Mouse (Mus musculus) embryo, embryonic 9.5 days (tissue): ENCODE measurements around the gene Ndufs1.
"Not testable (repeated sequence)": the region's sequence is repeated elsewhere in the genome, so short reads cannot be mapped to it uniquely, and the experiment has no call there.

ENCODE experiments used
- DNase-seq: peaks from one replicate; pipeline ENCODE4 v3.0.0-alpha.2; 2017; ENCODE audit errors: extremely low spot score

Gene Ndufs1

DNA sequence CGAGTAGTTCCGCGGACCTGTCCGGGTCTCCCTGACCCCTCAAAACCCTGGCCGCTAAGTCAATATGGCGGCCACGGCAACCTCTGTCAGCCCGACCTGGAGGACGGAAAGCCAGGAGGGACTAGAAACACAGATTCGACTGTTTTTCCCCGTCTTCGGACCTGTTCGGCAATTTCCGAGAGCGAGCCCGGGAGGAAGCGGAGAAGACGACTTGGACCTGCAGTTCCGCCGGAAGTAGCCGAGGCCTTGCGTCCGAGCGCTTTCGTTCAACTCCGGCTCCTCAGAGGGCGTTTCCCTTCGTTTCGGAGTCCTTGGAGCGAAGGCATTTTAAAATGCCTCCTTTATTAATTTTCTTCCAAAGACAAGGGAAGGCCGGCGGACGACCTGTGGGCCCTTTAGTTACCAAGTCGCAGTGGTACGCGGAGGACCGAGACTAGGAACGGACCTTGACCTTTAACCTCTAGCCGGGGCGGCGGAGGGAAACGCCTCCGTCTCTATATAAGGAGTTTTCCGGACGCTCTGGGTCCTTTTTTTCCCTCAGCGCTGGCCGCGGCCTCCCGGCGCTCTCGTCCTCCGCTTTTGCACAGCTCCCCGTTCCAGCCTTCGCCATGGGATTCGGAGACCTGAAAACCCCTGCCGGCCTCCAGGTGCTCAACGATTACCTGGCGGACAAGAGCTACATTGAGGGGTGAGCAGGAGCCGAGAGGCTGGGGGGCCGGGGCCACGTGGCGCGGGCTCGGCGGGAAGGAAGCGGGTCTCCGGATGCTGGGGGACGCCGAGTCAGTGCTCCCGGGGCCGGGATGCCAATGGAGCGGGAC lies at the start of gene Ndufs1, which contains the start of gene Eef1b2:
Gene Ndufs1, minus strand, starts transcription at position 230 of the 818 bp plus-strand sequence.
Gene Eef1b2, plus strand, starts transcription at position 222 of the 818 bp plus-strand sequence.
- DNase-seq: peak; percentile 96

DNA sequence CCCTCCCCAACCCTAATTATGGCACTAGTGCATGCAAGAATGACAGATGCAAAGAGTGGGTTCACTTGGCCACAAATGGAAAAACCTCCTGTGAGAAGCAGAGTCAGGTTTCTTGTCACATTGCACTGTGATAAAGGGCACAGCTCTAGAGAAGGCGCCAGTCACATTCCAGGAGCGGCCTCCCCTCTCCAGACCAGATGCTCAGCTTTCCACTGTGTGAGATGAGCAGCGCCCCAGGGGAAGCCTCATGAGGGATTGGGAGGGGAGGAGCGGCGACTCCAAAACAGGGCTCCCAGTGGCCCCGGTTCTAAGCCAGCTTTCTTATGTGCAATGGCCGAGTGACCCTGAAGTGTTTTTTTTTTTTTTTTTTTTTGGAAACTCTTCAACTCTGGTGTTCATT lies 49.3 kb upstream of the Ndufs1 start:
- DNase-seq: peak; percentile 59

DNA sequence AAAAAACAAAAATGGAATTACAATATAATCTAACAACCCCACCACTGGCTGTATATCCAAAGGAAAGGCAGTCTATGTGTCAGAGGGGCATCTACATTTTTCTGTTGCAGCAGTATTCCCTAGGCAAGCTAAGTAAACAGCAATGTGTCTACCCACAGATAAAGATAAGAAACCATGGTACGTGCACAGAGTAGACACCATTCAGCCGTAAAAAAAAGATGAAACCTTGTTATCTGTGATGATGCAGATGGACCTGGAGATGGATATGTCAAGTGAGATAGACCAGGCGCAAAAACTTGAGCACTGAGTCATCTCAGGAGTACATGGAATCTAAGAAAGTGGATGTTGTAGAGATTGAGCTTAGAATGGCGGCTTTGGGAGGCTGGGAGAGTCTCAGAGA lies 48.4 kb upstream of the Ndufs1 start:
- no peak for DNase-seq

DNA sequence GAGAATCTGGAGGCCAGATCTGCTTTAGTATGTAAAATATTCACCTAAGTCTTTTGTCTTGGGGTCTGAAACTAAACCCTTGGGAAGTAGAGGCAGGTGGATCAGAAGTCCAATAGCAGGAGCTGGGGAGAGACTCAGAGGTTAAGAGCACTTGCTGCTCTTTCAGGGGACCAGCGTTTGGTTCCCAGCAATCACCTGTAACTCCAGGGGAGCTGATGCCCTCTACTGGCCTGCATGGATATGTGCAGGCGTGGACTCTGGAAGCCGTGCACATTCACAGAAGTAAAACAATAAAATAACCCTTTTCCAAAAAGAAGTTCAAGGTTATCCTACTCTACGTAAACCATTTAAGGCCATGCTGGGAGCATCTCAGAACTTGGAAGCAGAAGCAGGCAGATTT lies 42.6 kb upstream of the Ndufs1 start:
- DNase-seq: no peak

DNA sequence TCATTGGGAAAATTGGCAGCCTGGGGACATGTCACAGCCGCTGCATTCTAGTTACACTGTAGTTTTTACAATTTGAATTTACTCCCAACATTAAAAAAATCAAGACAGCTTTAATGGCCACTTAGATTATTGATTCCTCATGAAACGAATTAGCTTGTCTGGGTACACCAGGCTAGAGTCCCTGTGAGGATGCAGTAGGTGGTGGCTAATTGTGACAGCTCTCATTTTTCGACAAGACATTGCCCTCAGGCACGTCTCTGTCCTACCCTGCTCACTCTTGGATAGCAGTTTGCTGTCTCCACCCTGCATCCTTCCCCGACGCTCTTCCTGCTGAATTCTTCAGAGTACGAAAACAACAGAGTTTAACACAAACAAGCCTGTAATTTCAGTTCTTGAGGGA lies 38.0 kb upstream of the Ndufs1 start:
- DNase-seq: no peak

DNA sequence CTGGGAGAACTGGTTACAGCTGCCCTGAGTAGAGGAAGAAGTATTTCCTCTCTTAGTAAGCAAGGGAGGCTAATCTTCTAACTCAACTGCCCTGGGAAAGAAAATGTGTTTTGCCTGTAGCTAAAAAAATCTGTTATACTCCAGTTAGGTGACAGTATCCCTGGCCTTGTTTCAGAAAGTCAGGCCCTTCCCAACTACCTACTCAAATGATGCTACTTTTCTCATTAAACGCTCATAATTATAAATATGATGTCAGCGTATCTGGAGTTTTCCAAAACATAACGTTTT lies 37.6 kb upstream of the Ndufs1 start, which contains the start of gene Gpr1:
Gene Gpr1, minus strand, starts transcription at position 273 of the 288 bp plus-strand sequence.
- DNase-seq: no peak

DNA sequence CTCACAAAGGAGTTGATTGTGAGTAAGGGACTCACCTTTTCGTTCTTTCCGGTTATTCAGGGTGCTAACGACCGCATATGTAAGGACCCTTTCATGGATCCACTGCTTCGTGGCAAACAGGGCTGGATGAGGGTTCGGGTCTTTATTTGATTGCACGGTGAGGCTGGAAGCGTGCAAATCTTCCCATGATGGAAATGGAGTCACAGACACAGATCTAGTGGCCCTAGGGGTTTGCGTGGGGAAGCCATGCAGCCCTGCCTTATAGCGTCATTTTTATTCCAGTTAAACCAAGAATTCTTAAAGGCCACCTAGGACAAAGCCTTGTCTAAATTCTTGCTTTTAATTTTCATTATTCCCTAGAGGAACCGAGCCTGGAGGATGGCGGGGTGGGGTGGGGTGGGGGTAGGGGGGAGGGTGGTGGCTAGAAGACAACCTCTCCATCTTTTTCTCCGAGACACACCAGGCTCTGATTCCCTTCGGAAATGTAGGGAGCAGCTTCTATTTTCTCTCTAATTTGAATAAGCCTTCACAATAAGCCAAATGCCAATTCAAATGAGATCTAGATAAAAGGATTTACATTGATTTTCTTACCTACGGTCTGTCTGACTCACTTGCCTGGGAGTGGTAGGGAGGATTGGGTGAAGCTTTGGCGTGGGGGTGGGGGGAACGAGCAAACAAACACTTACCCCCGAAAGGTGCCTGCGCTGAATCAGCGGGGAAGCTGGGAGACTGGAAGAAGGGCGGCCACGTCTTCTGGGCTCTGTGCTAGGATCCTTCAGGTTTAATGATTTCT lies 37.0 kb upstream of the Ndufs1 start:
- no peak for DNase-seq

DNA sequence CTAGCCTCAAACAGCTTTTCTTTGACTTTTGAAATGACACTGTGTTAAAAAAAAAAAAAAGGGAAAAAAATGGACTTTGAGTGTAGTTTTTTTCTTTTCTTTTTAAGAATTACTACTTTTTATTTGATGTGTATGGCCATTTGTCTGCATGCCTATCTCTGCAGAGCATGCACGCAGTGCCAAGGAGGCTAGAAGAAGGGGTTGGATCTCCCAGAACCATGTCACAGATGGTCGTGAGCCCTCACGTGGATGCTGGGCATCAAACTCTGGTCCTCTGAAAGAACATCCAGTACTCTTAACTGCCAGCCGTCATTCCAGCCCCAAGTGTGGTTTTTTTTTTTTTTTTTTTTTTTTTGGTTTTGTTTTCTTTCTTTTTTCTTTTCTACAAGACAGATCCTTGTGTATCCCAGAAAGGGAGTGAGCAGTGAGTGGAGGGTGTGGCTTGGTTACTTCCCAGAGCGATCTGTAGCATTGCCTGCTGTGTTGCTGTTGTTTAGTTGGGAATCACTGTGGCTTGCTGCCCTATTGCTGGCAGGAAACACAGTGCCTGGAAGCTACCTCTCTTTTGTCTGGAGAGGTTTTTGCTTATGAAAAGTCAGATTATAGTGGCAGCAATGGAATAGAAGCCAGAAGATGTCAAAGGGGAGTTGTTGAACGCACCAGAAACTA lies 33.4 kb upstream of the Ndufs1 start:
- DNase-seq: no peak

DNA sequence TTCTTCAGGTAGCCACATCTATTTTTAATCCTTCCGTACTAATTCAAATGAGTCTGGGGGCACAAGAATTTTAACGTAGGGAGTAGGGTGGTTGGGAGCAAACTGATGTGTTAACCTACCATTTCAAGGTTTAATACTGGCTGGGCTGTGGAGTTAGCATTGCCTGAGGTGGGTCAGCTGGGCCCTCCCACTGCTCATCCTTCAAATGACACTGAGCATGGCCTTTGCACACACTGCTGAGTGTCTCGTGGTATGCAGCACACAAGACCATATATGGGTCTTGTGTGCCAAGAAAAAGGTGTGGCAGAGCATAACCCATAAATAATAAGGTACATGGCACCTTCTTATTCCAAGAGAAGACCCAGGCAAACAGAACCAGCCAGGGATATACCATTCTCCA lies 31.0 kb upstream of the Ndufs1 start:
- DNase-seq: no peak

DNA sequence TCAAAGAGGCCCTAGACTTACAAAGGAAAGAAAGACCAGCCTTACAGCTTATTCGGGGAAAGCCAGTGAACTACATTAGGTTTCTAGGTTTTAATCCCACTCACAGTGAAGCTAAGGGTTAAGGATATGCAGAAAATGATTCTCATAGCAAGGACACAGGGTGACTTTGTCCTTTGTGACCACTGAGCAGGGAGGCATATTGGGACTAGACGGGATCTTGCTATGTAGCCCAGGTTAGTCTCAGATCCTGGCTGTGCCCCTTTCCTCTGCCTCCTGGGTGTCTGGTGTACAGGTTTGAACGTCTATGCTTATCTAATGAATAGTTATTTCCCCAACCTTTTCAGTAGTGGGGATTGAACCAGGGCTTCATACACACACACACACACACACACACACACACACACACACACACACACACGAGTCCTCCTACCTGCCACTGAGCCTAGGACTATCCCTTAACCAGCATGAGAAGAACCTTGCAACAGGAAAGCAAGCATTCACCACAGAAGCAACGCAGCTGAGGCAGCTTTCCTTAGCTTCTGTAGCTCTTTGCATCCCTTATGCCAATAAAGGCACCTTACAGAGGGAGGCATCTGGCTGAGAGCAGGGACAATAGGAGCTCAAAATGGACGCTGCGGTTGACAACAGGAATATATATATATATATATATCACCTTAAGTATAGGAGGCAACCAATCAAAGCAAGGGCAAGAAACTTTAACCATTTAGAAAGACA lies 28.2 kb upstream of the Ndufs1 start:
- no peak for DNase-seq

DNA sequence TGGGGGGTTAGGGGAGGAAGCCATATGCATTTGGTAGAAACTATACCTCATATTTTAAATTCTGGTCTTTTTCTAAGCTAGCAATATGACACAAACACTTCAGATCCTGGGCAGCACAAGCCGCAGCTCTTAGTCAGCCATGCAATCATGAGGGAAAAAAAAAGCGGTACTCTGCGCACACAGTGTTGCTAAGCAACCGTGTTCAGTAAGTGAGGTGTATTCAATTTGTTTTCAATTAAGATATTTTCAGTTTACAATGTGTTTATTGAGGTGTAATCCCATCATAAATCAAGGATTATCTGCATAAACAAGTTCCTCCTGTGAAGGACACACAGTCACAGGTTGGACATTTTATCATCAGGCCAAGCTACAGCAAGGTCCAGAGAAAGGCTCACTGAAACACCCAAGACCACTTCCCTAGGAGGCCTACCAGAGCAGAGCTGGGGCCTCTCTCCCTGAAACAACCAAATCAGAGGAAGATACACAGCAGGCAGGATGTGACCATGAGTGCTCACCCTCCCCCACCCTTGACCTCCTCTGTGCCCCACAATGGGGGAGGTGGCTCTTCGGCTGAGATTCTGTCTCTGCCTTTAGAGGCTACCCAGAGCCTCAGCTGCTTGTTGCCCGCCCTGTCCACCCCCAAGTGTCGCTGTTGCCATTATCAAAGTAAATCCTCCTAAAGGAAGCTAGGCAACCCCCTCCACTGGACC lies 27.5 kb upstream of the Ndufs1 start:
- peak; percentile 88 for DNase-seq

DNA sequence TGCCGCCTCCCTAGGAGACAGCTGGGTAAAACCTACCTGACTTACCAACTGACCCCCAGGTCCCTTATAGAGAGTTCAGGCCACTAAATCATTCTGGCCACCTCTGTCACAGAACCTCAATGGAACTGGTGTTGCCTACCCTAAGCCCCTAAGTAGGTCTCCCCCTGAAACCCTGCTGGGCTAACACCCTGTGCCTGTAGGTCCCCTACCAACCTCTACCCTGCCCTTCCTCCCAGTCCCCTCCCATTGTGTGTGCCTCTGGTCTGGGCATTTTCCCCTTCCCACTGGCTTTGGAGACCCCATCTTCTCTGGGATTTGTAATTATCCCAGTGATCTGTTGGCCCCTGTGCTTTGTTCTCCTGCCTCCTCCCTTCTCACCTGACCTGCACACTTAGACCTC lies 26.8 kb upstream of the Ndufs1 start:
- DNase-seq: no peak

DNA sequence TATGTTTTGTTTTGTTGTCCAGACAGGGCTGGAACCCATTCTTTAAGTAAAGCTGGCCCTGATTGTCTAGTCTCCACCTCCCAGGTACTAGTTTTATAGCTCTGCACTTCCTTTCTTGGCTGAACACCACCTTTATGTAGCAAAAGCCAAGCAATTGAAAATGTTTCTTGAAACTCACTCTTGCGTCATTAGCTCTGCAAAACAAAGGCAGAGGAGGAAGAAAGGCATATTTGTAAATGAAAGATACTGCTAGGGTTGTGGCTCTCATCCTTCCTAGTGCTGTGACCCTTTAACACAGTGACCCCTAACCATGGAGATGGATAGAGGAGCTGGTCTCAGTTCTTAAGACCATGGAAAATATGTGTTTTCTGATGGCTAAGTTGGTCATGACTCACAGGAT lies 25.0 kb upstream of the Ndufs1 start:
- DNase-seq: no peak

DNA sequence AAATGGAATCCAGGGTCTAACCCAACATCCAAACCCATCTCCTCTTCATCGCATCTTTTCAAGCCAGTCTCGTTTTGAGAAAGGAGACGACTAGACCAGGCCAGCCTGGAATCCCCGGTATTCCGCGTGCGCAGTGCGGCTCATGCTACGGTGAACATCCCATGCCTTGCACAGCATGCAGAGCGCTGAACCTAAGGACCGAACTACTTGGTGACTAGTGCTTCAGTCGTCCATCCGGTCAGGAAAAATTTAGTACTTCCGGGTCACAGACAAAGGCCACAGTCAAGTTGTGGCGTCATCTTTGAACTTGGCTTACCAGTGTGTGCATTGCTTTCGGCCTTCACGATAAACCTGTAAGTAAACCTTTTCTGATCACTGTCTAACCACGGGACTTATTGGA lies 23.7 kb upstream of the Ndufs1 start:
- DNase-seq: no peak

DNA sequence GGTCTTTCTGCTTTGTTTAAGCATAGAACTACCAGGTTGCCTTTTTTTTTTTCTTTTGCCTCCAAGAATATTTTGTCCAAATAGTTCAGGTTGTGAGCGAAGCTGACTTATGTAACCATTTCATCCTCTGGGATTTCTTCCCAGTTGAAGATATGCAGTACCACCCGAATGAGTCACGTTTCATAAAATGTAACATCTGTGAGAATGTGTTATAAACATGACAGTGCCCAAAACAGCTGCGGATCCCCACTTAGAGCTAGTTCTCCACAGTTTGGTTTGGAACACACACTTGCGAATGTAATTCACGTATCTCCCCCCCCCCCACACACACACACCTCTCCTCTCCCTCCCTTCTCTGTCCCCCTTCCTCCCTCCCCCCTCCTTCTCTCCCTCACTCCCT lies 22.8 kb upstream of the Ndufs1 start:
- no peak for DNase-seq

DNA sequence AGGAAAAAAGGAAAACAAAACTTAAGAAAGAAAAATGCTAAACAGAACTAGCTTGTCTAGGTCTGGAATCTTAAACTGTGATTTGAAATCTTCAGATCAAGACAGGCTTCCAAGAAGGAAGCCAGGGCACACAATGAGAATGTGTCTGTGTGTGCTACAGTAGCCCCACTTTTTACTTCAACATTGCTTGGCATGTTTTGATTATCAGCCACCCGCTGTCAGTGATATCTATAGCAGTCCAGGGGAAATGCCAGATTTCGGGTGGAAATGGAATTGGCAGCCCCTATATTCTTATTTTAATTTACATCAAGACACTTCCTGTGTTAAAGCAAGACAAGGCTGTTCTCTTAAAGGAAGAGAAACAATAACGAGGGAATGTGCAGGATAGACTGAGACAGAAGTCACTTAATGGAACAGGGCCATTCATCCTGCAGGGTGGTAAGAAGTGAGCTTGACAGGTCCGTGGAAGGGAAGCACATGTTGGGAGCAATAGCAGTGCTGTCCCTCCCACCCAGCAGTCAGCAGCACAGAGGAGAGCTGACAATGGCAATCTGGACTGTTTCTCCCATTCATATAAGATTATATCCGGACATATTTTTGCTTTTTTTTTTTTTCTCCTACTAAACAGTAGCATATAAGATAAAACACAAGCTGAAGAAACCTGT lies 19.3 kb upstream of the Ndufs1 start:
- no peak for DNase-seq

DNA sequence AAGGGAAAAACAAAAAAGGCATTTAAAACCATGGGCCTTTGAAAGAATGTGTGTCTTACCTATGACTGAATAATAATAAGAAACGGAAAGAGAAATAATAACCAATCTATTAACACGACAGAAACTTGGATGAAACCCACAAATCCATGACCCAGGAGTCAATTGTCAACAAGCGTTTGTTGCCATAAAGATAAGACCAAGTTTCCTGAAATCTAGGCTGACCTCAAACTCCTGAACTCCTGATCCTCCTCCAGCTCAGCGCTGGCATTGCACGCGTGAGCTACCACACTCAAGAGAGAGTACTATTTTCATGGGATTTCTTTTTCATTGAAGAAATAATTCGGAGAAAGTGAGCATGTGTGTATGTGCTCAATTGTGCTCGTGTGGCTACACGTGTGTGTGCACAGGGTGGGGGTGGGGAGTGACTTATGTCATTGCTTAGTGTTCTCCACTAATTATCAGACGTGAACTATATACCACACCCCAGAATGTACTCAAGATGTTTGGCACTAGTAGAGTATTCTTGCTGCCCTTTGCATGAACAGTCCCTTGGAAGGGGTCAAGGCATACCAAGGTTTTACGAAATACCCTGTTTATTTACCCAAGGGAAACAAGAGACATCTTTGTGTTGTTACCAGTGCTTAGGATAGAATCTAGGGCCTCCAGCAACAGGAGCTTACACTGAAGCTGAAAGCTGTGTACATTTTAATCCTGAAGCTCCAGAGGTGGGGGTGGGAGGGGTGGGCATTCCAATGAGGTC lies 15.9 kb upstream of the Ndufs1 start:
- no peak for DNase-seq

DNA sequence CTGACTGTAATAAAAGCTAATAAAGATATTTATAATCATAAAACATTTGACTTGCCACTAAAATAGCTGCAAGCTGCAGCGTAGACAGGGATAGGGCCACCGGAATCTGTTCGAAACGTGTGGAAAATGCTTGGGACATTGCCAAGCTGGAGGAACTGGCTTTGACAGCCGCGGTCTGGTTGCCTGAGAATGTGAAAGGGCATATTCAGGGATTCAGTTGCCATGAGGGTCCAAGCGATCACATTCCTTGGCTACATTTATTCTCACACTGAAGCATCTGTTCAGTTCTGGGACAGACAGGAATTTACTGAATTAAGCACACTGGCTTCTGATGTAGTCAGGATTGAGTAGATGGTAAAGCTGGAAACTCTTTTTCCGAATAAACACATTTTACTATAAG lies 14.2 kb upstream of the Ndufs1 start:
- no peak for DNase-seq

DNA sequence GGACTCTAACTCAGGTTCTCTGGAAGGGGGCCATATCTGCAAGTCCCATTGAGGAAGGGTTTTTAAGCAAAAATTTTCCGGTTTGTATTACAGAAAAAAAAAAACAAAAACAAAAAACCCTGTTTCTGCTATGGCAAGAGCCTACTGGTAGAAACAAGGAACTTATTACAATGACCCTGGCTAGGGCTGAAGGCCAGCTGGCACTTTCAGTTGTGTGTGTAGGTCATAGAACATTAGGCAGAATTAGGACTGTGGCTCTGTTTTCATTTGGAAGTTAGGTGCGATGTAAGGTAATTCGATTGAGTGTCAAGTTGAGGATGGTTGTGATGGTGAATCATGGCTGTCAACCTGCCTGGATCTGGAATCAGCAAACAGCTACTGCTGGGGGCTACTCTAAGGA lies 11.9 kb upstream of the Ndufs1 start:
- no peak for DNase-seq

DNA sequence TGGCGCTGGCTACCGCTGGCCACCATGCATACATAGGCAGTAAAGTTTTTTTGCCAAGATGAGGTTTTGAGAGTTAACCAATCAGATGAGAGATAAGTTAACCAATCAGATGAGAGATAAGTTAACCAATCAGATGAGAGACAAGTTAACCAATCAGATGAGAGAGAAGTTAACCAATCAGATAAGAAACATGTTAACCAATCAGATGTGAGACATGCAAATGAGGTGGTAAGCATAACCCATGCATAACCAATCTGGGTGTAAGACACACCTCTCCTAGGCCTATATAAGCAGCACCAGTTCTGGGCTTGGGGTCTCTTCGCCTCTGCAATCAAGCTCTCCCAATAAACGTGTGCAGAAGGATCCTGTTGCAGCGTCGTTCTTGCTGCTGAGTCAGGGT lies 8.8 kb upstream of the Ndufs1 start:
- DNase-seq: not testable (repeated sequence)
